20 mouse cellular contexts compared by ENCODE assay signal in genomic region chr2:117977033-117977432, GRCm38 (mm10).
A peak's percentile ranks its signal among the peaks of the same experiment; 100 is the strongest.
DNase-seq lines count a peak whose midpoint lies in the region; ATAC-seq lines count a peak whose summit lies in the region.
"Had no signal": no experiment of that assay in that cellular context is flagged by ENCODE, and none has a peak within 500 bp of the region (broad histone marks: within the 10 kb centered on the region; RNA-seq: fewer than 3 reads in every experiment).

No protein-coding gene starts in this region.

- no peaks in the 10 kb centered on the region for H3K27me3 ChIP-seq in liver, embryonic 11.5 days (replicated peaks; ENCODE audit: control insufficient read depth, insufficient read depth, low read length)
- H3K27me3 ChIP-seq: embryonic facial prominence, embryonic 15.5 days; heart, embryonic 13.5 days; hindbrain, embryonic 15.5 days; midbrain, embryonic 12.5 days had no signal

- H3K4me2 ChIP-seq in liver, embryonic 11.5 days: no peak overlapping the region
- H3K4me2 ChIP-seq: embryonic facial prominence, embryonic 15.5 days; heart, embryonic 13.5 days; hindbrain, embryonic 15.5 days; midbrain, embryonic 12.5 days had no signal

- WGBS in liver, embryonic 11.5 days: 60% methylated on average over 9 of the region's 9 CpGs

- H3K27ac ChIP-seq in liver, embryonic 11.5 days (ENCODE audit: low read depth, low read length): no peak overlapping the region
- H3K27ac ChIP-seq: embryonic facial prominence, embryonic 15.5 days; gastrocnemius, adult 2 months; heart, embryonic 13.5 days; hindbrain, embryonic 15.5 days; liver, embryonic 14.5 days; midbrain, embryonic 12.5 days had no signal

- ATAC-seq in liver, embryonic 11.5 days (replicated peaks; ENCODE audit: low FRiP score): no peak
- ATAC-seq in granulocyte monocyte progenitor cell, adult 5-6 weeks (replicated peaks; ENCODE audit: poor library complexity, severe bottlenecking): peak; percentile 100
- ATAC-seq in cerebellum, adult (ENCODE audit: insufficient number of reproducible peaks, low FRiP score, low TSS enrichment): no peak
- ATAC-seq: forebrain, postnatal 0 days; intestine, embryonic 16.5 days had no signal

- peak; percentile 31 for DNase-seq in liver
- DNase-seq in liver, embryonic 11.5 days (ENCODE audit: low spot score): no peak
- peak; percentile 37 for DNase-seq in adrenal gland, postnatal 14 days
- DNase-seq in monocyte, adult 2 months (ENCODE audit: low read depth in 1 of 2, low spot score in 2 of 2): peak; percentile 83 to 89
- no peak for DNase-seq in spleen, postnatal 36 days (ENCODE audit: low spot score in 2 of 2)
- DNase-seq: cerebellum, adult 11-12 months; cerebellum, postnatal 25 days; forebrain, postnatal 0 days; gastrocnemius, adult 2 months; kidney, postnatal 4 days; layer of hippocampus, adult 9-11 months; lung, postnatal 14 days had no signal

- no peaks in the 10 kb centered on the region for H3K4me1 ChIP-seq in liver, embryonic 11.5 days (replicated peaks; ENCODE audit: control insufficient read depth, insufficient read depth, low read length)
- H3K4me1 ChIP-seq: embryonic facial prominence, embryonic 15.5 days; heart, embryonic 13.5 days; hindbrain, embryonic 15.5 days; midbrain, embryonic 12.5 days had no signal

- H3K9ac ChIP-seq in liver, embryonic 11.5 days (ENCODE audit: low read depth, low read length): no peak overlapping the region
- H3K9ac ChIP-seq: embryonic facial prominence, embryonic 15.5 days; forebrain, postnatal 0 days; heart, embryonic 13.5 days; hindbrain, embryonic 15.5 days; liver, embryonic 14.5 days; midbrain, embryonic 12.5 days had no signal

- no peaks in the 10 kb centered on the region for H3K36me3 ChIP-seq in liver, embryonic 11.5 days (ENCODE audit: control insufficient read depth, insufficient read depth, low read length)
- H3K36me3 ChIP-seq: embryonic facial prominence, embryonic 15.5 days; heart, embryonic 13.5 days; hindbrain, embryonic 15.5 days; midbrain, embryonic 12.5 days had no signal

- no peaks in the 10 kb centered on the region for H3K9me3 ChIP-seq in liver, embryonic 11.5 days (ENCODE audit: control insufficient read depth, low read length)
- H3K9me3 ChIP-seq: embryonic facial prominence, embryonic 15.5 days; heart, embryonic 13.5 days; hindbrain, embryonic 15.5 days; midbrain, embryonic 12.5 days had no signal

- H3K4me3 ChIP-seq in liver, embryonic 11.5 days (ENCODE audit: low read depth, low read length): no peak overlapping the region
- H3K4me3 ChIP-seq: embryonic facial prominence, embryonic 15.5 days; gastrocnemius, adult 2 months; heart, embryonic 13.5 days; hindbrain, embryonic 15.5 days; midbrain, embryonic 12.5 days had no signal

Comparison
In these comparisons a context has a peak if more than half of its experiments do, and no peak if none do; other contexts are left out.
1. DNase-seq: peak in liver (single experiment), adrenal gland, postnatal 14 days (single experiment) and monocyte, adult 2 months (2 of 2); none in liver, embryonic 11.5 days (single experiment) and spleen, postnatal 36 days (0 of 2).